Mouse (Mus musculus) liver, adult 2 months (tissue): ENCODE data around the gene Gm3839. TPM values are rescaled to one million over a fixed set of nuclear protein-coding genes. Genes with fewer than 3 reads are reported as not detected.
A peak's percentile ranks its signal among the peaks of the same experiment; 100 is the strongest.
"Not testable (repeated sequence)": the region's sequence is repeated elsewhere in the genome, so short reads cannot be mapped to it uniquely, and the experiment has no call there.

Experiments used
- DNase-seq: peaks from one replicate; pipeline ENCODE4 v3.0.0-alpha.2; 2011; ENCODE audit warnings: low read depth, low spot score; ENCODE audit errors: extremely low read depth
- H3K27ac ChIP-seq: fragments of 200-500 bp; replicated peaks from 2 replicates; pipeline ENCODE4 v1.5.1; 2012; ENCODE audit warnings: low read depth, mild to moderate bottlenecking, control low read depth, inconsistent platforms, low read length; ENCODE audit not compliant: insufficient read depth
- H3K27me3 ChIP-seq: fragments of 200-500 bp; 2 replicates; pipeline ENCODE4 v1.6.1; 2012; ENCODE audit warnings: mild to moderate bottlenecking, moderate library complexity, low read length, inconsistent platforms; ENCODE audit not compliant: control insufficient read depth, insufficient read depth
- H3K36me3 ChIP-seq: fragments of 200-500 bp; 2 replicates; pipeline ENCODE4 v1.6.1; 2012; ENCODE audit warnings: low read length, inconsistent platforms; ENCODE audit not compliant: control insufficient read depth, insufficient read depth
- H3K4me1 ChIP-seq: fragments of 200-500 bp; 2 replicates; pipeline ENCODE4 v1.6.1; 2011; ENCODE audit warnings: low read length; ENCODE audit not compliant: control insufficient read depth, insufficient read depth
- H3K4me3 ChIP-seq: fragments of 200-500 bp; 2 replicates; pipeline ENCODE4 v1.5.1; 2011; ENCODE audit warnings: low read depth, mild to moderate bottlenecking, control low read depth, low read length, moderate library complexity; ENCODE audit not compliant: insufficient read depth
- H3K79me2 ChIP-seq: fragments of 200-500 bp; 2 replicates; pipeline ENCODE4 v1.6.1; 2012; ENCODE audit warnings: inconsistent platforms, mild to moderate bottlenecking, low read length, moderate library complexity; ENCODE audit not compliant: control insufficient read depth, insufficient read depth
- H3K9ac ChIP-seq: fragments of 200-500 bp; 2 replicates; pipeline ENCODE4 v1.6.1; 2012; ENCODE audit warnings: low read depth, mild to moderate bottlenecking, control low read depth, inconsistent platforms, low read length
- CTCF ChIP-seq: fragments of 200-500 bp; IDR thresholded peaks from 2 replicates; pipeline ENCODE4 v1.5.1; 2011; ENCODE audit warnings: low read depth, low read length, control low read depth
- POLR2A ChIP-seq: fragments of 200-500 bp; IDR thresholded peaks from 2 replicates; pipeline ENCODE4 v1.6.1; 2011; ENCODE audit warnings: low read length, control low read depth; ENCODE audit not compliant: insufficient read depth; ENCODE audit errors: extremely low read depth
- WGBS: fragments of 180-500 bp; shearing (Covaris S2); methylation state at CpG from one replicate; pipeline ENCODE4 v1.1.7; 2018; 5-methylcytosine and 5-hydroxymethylcytosine counted together
- polyA plus RNA-seq: library from polyadenylated mRNA; depleted of rRNA; stranded (reverse); fragments of >200 nt; gene quantifications from 2 replicates; pipeline ENCODE4 v1.2.3, GENCODE M21; 2012; rRNA removed
- total RNA-seq: library from RNA; depleted of rRNA; stranded (reverse); fragments of >200 nt; gene quantifications from 2 replicates; pipeline ENCODE4 v1.2.3, GENCODE M21; 2014; rRNA removed

Gene Gm3839
- 4.4 and 11.0 TPM in 2 replicates for total RNA-seq
- 6.2 and 7.5 TPM in 2 replicates for polyA plus RNA-seq

DNA sequence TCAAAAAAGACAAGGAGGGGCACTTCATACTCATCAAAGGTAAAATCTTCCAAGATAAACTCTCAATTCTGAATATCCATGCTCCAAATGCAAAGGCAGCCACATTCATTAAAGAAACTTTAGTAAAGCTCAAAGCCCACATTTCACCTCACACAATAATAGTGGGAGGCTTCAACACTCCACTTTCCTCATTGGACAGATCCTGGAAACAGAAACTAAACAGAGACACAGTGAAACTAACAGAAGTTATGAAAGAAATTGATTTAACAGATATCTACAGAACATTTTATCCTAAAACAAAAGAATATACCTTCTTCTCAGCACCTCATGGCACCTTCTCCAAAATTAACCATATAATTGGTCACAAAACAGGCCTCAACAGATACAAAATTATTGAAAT is at the start of gene Gm3839:
TSS of gene Gm3839 (minus strand) at position 101 of the 400 bp plus-strand sequence.
- not testable (repeated sequence) for H3K4me3 ChIP-seq, H3K9ac ChIP-seq, H3K4me1 ChIP-seq, H3K36me3 ChIP-seq, H3K79me2 ChIP-seq, H3K27me3 ChIP-seq
- H3K27ac ChIP-seq, result 0 out of 2 replicates have a peak within 1 kb of the TSS, but pooled peaks have one; percentile 32
- peak; percentile 48 for DNase-seq

DNA sequence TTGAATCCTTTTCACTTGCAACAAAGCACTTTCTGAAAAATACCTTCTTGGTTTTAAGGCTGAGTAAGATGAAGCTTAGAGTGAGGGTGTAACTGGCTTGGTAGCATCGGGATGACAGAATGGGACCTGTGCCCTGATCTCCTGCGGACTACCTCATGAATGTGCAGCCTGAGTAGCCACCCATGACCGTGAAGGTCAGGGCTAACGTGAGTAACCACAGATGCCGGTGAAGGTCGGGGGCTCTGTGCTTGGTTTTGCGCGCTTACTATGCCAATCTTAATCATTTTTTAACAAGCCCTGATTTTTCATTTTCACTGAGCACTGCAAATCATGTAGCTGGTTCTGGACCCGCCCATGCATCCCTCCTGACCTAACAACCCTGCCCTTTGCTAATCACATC is 49.1 kb upstream of the Gm3839 start:
- TF ChIP-seq CTCF (no peak), POLR2A (no peak)
- no peak overlapping the region for H3K9ac ChIP-seq
- H3K27me3 ChIP-seq, result no peaks in the 10 kb centered on the region
- no peaks in the 10 kb centered on the region for H3K4me1 ChIP-seq
- no peaks in the 10 kb centered on the region for H3K79me2 ChIP-seq
- WGBS, result 80% methylated on average over 9 of the region's 9 CpGs
- H3K4me3 ChIP-seq, result no peak overlapping the region
- H3K36me3 ChIP-seq, result no peaks in the 10 kb centered on the region
- H3K27ac ChIP-seq, result no peak overlapping the region
- no peak for DNase-seq

DNA sequence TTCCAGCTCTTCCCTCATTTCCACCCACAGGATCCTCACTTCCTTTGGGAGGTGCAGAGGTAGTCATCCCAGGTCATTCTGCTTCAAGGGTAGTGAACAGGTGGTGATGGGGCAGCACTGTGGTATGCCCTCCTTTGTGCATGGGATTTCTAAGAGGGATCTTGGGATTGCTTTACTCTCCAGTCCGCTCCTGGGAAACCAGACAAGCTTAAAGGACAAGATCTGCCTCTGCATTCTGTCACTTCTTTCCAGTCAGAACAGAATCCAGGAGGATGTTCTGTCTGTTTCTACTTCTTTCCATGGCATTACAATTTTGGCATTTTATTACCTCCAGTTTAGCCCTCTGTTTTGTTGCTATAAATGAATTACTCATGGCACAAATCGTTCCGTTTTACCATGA is 21.3 kb upstream of the Gm3839 start:
- no peaks in the 10 kb centered on the region for H3K4me1 ChIP-seq
- no peak overlapping the region for H3K27ac ChIP-seq
- no peak overlapping the region for H3K9ac ChIP-seq
- 95% methylated on average over 3 of the region's 3 CpGs for WGBS
- TF ChIP-seq POLR2A (no peak), CTCF (no peak)
- H3K27me3 ChIP-seq, result no peaks in the 10 kb centered on the region
- H3K4me3 ChIP-seq, result no peak overlapping the region
- H3K79me2 ChIP-seq, result no peaks in the 10 kb centered on the region
- no peaks in the 10 kb centered on the region for H3K36me3 ChIP-seq
- no peak for DNase-seq

DNA sequence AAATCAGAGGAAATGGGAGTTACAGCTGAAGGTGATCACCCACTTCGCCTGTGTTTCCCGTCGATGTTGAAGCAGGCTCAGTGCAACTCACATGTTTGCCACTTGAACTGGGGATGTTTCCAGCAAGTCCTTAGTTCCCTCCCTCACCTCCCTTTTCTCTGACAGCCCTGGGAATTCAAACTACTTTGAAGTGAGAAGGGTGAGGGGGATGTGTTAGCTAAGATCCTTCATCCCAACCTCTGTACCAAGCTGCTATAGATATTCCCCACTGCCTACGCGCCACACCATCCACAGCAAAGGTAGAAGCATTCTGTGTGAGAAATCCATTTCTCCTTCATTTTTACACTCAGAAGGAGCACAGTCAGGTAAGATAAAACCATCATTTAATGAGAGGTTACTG is 18.7 kb upstream of the Gm3839 start:
- Histone ChIP-seq H3K9ac (no peak overlapping the region), H3K79me2 (no peaks in the 10 kb centered on the region), H3K4me3 (no peak overlapping the region), H3K27ac (no peak overlapping the region), H3K36me3 (no peaks in the 10 kb centered on the region), H3K4me1 (no peaks in the 10 kb centered on the region), H3K27me3 (no peaks in the 10 kb centered on the region)
- no peak for TF ChIP-seq POLR2A
- TF ChIP-seq CTCF, result no peak
- DNase-seq, result no peak
- WGBS, result 87% methylated on average over 5 of the region's 5 CpGs

DNA sequence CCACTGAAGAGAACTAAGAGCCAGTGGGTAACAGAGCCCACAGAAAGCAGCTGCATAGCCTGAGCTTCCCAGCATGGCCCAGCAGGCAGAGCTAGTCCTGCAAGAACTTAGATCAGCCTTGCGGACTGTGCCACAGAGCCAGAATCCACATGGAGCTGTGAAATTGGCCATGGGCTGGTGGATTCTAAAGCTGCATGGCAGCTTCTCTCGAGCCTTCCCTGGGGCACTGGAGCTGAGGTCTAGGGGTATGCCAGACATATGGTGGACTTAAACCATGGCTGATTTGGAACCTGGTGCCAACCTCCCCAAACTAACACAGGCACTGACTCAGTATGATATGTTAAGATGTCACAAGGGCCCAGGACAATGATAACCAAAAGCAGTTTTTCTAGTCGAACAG is 10.4 kb downstream of the Gm3839 start:
- DNase-seq, result no peak
- no peaks in the 10 kb centered on the region for H3K4me1 ChIP-seq
- H3K36me3 ChIP-seq, result no peaks in the 10 kb centered on the region
- no peak overlapping the region for H3K27ac ChIP-seq
- no peak overlapping the region for H3K9ac ChIP-seq
- whole genome bisulfite sequencing, result 82% methylated on average over 3 of the region's 3 CpGs
- H3K27me3 ChIP-seq, result no peaks in the 10 kb centered on the region
- no peaks in the 10 kb centered on the region for H3K79me2 ChIP-seq
- no peak for TF ChIP-seq CTCF
- no peak for TF ChIP-seq POLR2A
- no peak overlapping the region for H3K4me3 ChIP-seq

DNA sequence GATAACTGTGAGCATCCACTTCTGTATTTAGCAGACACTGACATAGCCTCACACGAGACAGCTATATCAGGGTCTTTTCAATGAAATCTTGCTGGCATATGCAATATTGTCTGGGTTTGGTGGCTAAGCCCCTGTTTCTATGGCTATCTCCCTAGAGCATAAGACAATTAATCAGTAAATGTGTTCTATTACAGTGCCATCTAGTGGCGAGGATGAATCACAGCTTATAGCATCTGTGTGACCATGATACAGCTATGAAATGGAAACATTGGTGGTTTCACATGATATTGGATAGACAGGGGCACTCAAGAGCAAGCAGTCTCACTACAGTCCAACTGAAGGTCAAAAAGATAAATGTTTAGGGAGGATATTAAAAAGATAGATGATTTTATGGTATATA is 26.5 kb downstream of the Gm3839 start:
- Histone ChIP-seq H3K27ac (no peak overlapping the region), H3K36me3 (no peaks in the 10 kb centered on the region; the same call in 1 of the 2 replicates), H3K79me2 (no peaks in the 10 kb centered on the region), H3K4me1 (no peaks in the 10 kb centered on the region), H3K4me3 (no peak overlapping the region), H3K9ac (no peak overlapping the region), H3K27me3 (no peaks in the 10 kb centered on the region)
- DNase-seq, result no peak
- TF ChIP-seq CTCF (no peak), POLR2A (no peak)
- 62% methylated on average over 2 of the region's 2 CpGs for WGBS

DNA sequence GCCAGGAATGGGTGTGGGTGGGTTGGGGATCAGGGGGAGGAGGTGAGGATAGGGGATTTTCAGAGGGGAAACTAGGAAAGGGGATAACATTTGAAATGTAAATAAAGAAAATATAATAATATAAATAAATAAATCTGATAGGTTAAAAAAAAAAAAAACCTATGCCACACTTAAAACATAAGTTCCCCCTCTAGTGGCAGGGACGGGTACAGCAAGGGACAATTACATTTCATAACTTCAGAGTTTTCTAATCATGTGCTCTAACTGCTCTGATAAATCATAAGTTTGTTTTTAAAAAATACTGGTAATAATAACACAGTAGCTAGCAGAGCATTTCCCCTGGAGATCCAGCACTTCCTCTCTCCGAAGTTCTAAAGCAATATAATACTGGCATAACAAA is 49.4 kb downstream of the Gm3839 start:
- Histone ChIP-seq H3K27ac (no peak overlapping the region), H3K79me2 (no peaks in the 10 kb centered on the region), H3K27me3 (no peaks in the 10 kb centered on the region), H3K4me3 (no peak overlapping the region), H3K4me1 (no peaks in the 10 kb centered on the region), H3K36me3 (no peaks in the 10 kb centered on the region), H3K9ac (no peak overlapping the region)
- WGBS, result 31% methylated on average over 2 of the region's 2 CpGs
- TF ChIP-seq CTCF, result no peak
- TF ChIP-seq POLR2A, result no peak
- peak; percentile 29 for DNase-seq

DNA sequence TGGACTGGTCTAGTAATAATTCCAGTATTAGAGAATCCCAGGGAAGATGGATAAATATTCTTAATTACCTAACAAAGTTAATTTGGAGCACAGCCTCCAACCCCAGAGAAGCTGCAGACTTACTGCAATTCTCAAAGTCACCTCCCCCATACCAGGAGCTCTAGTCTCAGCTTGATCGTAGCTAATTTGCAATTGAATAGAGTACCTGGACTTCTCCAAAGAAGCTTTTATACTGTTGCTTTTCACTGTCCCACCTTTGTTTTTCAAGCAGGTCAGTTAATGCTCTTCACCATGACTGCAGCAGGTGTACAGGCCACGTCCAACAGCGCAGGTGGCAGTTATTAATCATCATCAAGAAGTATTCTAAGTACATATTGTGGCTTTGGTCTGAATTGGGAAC is 68.6 kb downstream of the Gm3839 start:
- H3K4me1 ChIP-seq, H3K4me3 ChIP-seq, H3K79me2 ChIP-seq, H3K36me3 ChIP-seq, H3K27ac ChIP-seq, H3K9ac ChIP-seq, H3K27me3 ChIP-seq, DNase-seq: not testable (repeated sequence)
- WGBS, result 88% methylated on average over 3 of the region's 3 CpGs
